Mouse (Mus musculus): ENCODE measurements around the gene Ppp1r14b.

DNA sequence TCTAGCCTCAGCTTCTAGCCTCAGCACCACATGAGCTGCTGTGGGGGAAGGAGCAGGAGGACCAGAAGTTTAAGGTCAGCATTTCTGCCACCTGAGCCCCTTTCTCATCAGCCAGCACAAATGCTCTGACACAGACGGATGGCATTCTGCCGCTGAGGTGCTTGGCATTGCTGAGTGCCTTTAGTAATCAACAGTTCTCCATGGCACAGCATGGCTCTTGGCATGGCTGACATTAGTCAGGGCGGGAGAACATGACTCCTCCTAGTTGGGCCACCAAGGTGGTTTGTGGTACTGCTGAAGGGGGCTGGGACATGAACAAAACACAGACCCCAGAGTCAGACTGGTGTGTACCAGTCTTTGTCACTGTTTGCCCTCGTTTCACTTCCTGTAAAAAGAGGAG lies 26.6 kb upstream of the Ppp1r14b start:
- TF ChIP-seq EP300 (IDR thresholded peaks at IDR 0.05; ENCODE audit: low read depth) (no peak), CTCF (IDR thresholded peaks at IDR 0.05; ENCODE audit: low read depth) (no peak)

Data from heart, postnatal 0 days (tissue).